Mouse (Mus musculus) bone marrow, adult 2 months (tissue): ENCODE results near the gene Opn1sw.

Source experiments
- CTCF ChIP-seq: fragments of 200-500 bp; IDR thresholded peaks from 2 replicates; pipeline ENCODE4 v1.5.1; 2011; ENCODE audit warnings: low read length, control low read depth; ENCODE audit not compliant: control insufficient read depth, insufficient read depth
- POLR2A ChIP-seq: fragments of 200-500 bp; IDR thresholded peaks from 2 replicates; pipeline ENCODE4 v1.6.1; 2011; ENCODE audit warnings: low read depth, mild to moderate bottlenecking, control low read depth, low read length, borderline replicate concordance; ENCODE audit not compliant: control insufficient read depth

GRCm38 (mm10) chr6:29388052-29388518 is at the start of gene Opn1sw:
- TF ChIP-seq CTCF: no peak
- TF ChIP-seq POLR2A: no peak
